Mouse (Mus musculus) liver, embryonic 14.5 days (tissue): ENCODE data around the gene Hrc. TPM values are rescaled to one million over a fixed set of nuclear protein-coding genes. Genes with fewer than 3 reads are reported as not detected.

ENCODE experiments used
- ATAC-seq: fragments of 200-750 bp; cut with Nextera tagmentation; 2 replicates; pipeline ENCODE4 v1.8.0; 2017; ENCODE audit warnings: moderate number of reproducible peaks, mild to moderate bottlenecking, moderate library complexity; ENCODE audit not compliant: insufficient read depth
- DNase-seq, 3 experiments: peaks; one replicate each; pipeline ENCODE4 v3.0.0-alpha.2; 2012 to 2013; ENCODE audit warnings: low read depth in 3 of 3, low spot score in 3 of 3
- H3K27ac ChIP-seq: fragments of 300-500 bp; sonication (generic); 2 replicates; pipeline ENCODE4 v1.5.1; 2014; ENCODE audit warnings: moderate library complexity, mild to moderate bottlenecking, control low read depth, inconsistent platforms
- H3K27me3 ChIP-seq: fragments of 300-500 bp; sonication (generic); 2 replicates; pipeline ENCODE4 v1.6.1; 2014; ENCODE audit warnings: mild to moderate bottlenecking, low read length, moderate library complexity; ENCODE audit not compliant: control insufficient read depth, insufficient read depth
- H3K36me3 ChIP-seq: fragments of 300-500 bp; sonication (generic); replicated peaks from 2 replicates; pipeline ENCODE4 v1.6.1; 2014; ENCODE audit warnings: low read depth; ENCODE audit not compliant: control insufficient read depth, insufficient read depth
- H3K4me1 ChIP-seq, 2 experiments: fragments of 200-500 bp in 1 of 2; fragments of 300-500 bp in 1 of 2; sonication (generic) in 1 of 2; replicated peaks; 2 replicates each; pipeline ENCODE4 v1.6.1; 2012 to 2014; ENCODE audit warnings: antibody characterized with exemption in 1 of 2, inconsistent platforms in 1 of 2, low read length in 1 of 2; ENCODE audit not compliant: control insufficient read depth in 2 of 2, insufficient read depth in 2 of 2
- H3K4me2 ChIP-seq: fragments of 300-500 bp; sonication (generic); 2 replicates; pipeline ENCODE4 v1.6.1; 2014; ENCODE audit warnings: low read depth, mild to moderate bottlenecking, control low read depth, moderate library complexity
- H3K4me3 ChIP-seq, 2 experiments: fragments of 200-500 bp in 1 of 2; fragments of 300-500 bp in 1 of 2; sonication (generic) in 1 of 2; 2 replicates each; pipeline ENCODE4 v1.5.1; 2012 to 2014; ENCODE audit warnings: low read depth in 2 of 2, low read length in 2 of 2, mild to moderate bottlenecking in 2 of 2, control low read depth in 1 of 2, inconsistent platforms in 1 of 2, moderate library complexity in 1 of 2; ENCODE audit not compliant: insufficient read depth in 1 of 2
- H3K9ac ChIP-seq: fragments of 300-500 bp; sonication (generic); replicated peaks from 2 replicates; pipeline ENCODE4 v1.6.1; 2014; ENCODE audit warnings: mild to moderate bottlenecking, control low read depth, moderate library complexity
- H3K9me3 ChIP-seq: fragments of 300-500 bp; sonication (generic); 2 replicates; pipeline ENCODE4 v1.6.1; 2016; ENCODE audit warnings: low read length, mixed read lengths; ENCODE audit not compliant: control insufficient read depth
- CTCF ChIP-seq: IDR thresholded peaks from 2 replicates; pipeline ENCODE4 v1.5.1; 2016; ENCODE audit warnings: antibody characterized with exemption, low read depth, control low read depth
- EP300 ChIP-seq: IDR thresholded peaks from 2 replicates; pipeline ENCODE4 v1.6.1; 2016; ENCODE audit warnings: antibody characterized with exemption, low read depth
- WGBS: fragments of 180-500 bp; shearing (Covaris S2); extraction: QIAGEN DNeasy Blood & Tissue Kit; methylation state at CpG from one replicate; pipeline ENCODE4 v1.1.7; 2014; ENCODE audit not compliant: insufficient replicate concordance; 5-methylcytosine and 5-hydroxymethylcytosine counted together
- polyA plus RNA-seq, 2 experiments: library from polyadenylated mRNA; depleted of rRNA in 1 of 2; stranded (reverse) in 1 of 2; unstranded in 1 of 2; fragments of >200 nt; fragmentation: Nextera tagmentation in 1 of 2; extraction: Ambion mirVana in 1 of 2; gene quantifications; 2 replicates each; pipeline versions ENCODE4 v1.2.1 to v1.2.3; 2012 to 2014

The Hrc gene
- polyA plus RNA-seq, 2 experiments, result 0.07 TPM; not detected in 1

- no peak overlapping the region for H3K4me3 ChIP-seq
- no peak overlapping the region for H3K9ac ChIP-seq
- H3K4me2 ChIP-seq, result no peak overlapping the region
- H3K4me1 ChIP-seq, result no peaks in the 10 kb centered on the region
- 80% methylated on average over 14 of the region's 14 CpGs for WGBS
- no peaks in the 10 kb centered on the region for H3K27me3 ChIP-seq
- ATAC-seq, result no peak
- no peak for TF ChIP-seq EP300
- no peak for TF ChIP-seq CTCF
- H3K9me3 ChIP-seq, result no peaks in the 10 kb centered on the region
- no peak overlapping the region for H3K27ac ChIP-seq
- no peaks in the 10 kb centered on the region for H3K36me3 ChIP-seq
- no peak for DNase-seq
These were observed 18.6 kb upstream of the Hrc start for GRCm38 (mm10) chr7:45316536-45316935.

- TF ChIP-seq CTCF, result no peak
- TF ChIP-seq EP300, result no peak
- ATAC-seq (no peak), DNase-seq (no peak)
- no peak overlapping the region for H3K4me3 ChIP-seq
- no peaks in the 10 kb centered on the region for H3K9me3 ChIP-seq
- H3K4me2 ChIP-seq, result no peak overlapping the region
- H3K9ac ChIP-seq, result no peak overlapping the region
- no peaks in the 10 kb centered on the region for H3K36me3 ChIP-seq
- no peak overlapping the region for H3K27ac ChIP-seq
- 70% methylated on average over 4 of the region's 4 CpGs for WGBS
- H3K27me3 ChIP-seq, result no peaks in the 10 kb centered on the region
- no peaks in the 10 kb centered on the region for H3K4me1 ChIP-seq
These were observed 12.8 kb upstream of the Hrc start for GRCm38 (mm10) chr7:45322245-45322644.

- Histone ChIP-seq H3K4me1 (no peaks in the 10 kb centered on the region), H3K9ac (no peak overlapping the region), H3K36me3 (no peaks in the 10 kb centered on the region), H3K27ac (no peak overlapping the region), H3K9me3 (no peaks in the 10 kb centered on the region), H3K4me2 (no peak overlapping the region), H3K27me3 (no peaks in the 10 kb centered on the region), H3K4me3 (no peak overlapping the region)
- no peak for TF ChIP-seq EP300
- TF ChIP-seq CTCF, result no peak
- ATAC-seq, result no peak
- 60% methylated on average over 5 of the region's 5 CpGs for WGBS
- DNase-seq, result no peak
These were observed 12.0 kb upstream of the Hrc start for GRCm38 (mm10) chr7:45323069-45323468.

GRCm38 (mm10) chr7:45325800-45326199 lies 9.3 kb upstream of the Hrc start:
- Histone ChIP-seq H3K4me3 (no peak overlapping the region), H3K36me3 (no peaks in the 10 kb centered on the region), H3K9me3 (no peaks in the 10 kb centered on the region), H3K9ac (no peak overlapping the region), H3K4me1 (no peaks in the 10 kb centered on the region), H3K4me2 (no peak overlapping the region), H3K27me3 (no peaks in the 10 kb centered on the region), H3K27ac (no peak overlapping the region)
- TF ChIP-seq CTCF, result peak; percentile 23; the same call in 1 of the 2 replicates
- no peak for TF ChIP-seq EP300
- ATAC-seq (no peak), DNase-seq (no peak)

GRCm38 (mm10) chr7:45328841-45329475 lies 6.1 kb upstream of the Hrc start:
- DNase-seq, result no peak
- H3K4me1 ChIP-seq, result peaks cover 0 to 6% of the 10 kb centered on the region in 2 experiments; a peak in 2 of 4 replicates
- no peak overlapping the region for H3K27ac ChIP-seq
- H3K4me3 ChIP-seq, result no peak overlapping the region
- H3K27me3 ChIP-seq, result peaks cover 16% of the 10 kb centered on the region
- TF ChIP-seq EP300 (no peak), CTCF (no peak)
- ATAC-seq, result no peak
- 63% methylated on average over 13 of the region's 13 CpGs for WGBS
- no peak overlapping the region for H3K9ac ChIP-seq
- H3K9me3 ChIP-seq, result no peaks in the 10 kb centered on the region
- H3K4me2 ChIP-seq, result no peak overlapping the region
- H3K36me3 ChIP-seq, result no peaks in the 10 kb centered on the region
